Mouse (Mus musculus) midbrain, postnatal 0 days (tissue): Measurements from ENCODE around the gene Gm26661. TPM values are rescaled to one million over a fixed set of nuclear protein-coding genes. Genes with fewer than 3 reads are reported as not detected.

Experiments used
- ATAC-seq: fragments of 200-750 bp; cut with Nextera tagmentation; 2 replicates; pipeline ENCODE4 v1.8.0; 2017; ENCODE audit warnings: moderate number of reproducible peaks, mild to moderate bottlenecking, moderate TSS enrichment, moderate library complexity; ENCODE audit not compliant: low FRiP score
- DNase-seq: peaks from one replicate; pipeline ENCODE4 v3.0.0-alpha.2; 2015; ENCODE audit warnings: low spot score
- H3K27ac ChIP-seq: fragments of 300-500 bp; sonication (generic); 2 replicates; pipeline ENCODE4 v1.5.1; 2014; ENCODE audit warnings: low read depth, mild to moderate bottlenecking, low read length, mixed read lengths
- H3K27me3 ChIP-seq: fragments of 300-500 bp; sonication (generic); 2 replicates; pipeline ENCODE4 v1.6.1; 2014; ENCODE audit warnings: low read length, control low read depth, mixed read lengths; ENCODE audit not compliant: insufficient read depth
- H3K36me3 ChIP-seq: fragments of 300-500 bp; sonication (generic); 2 replicates; pipeline ENCODE4 v1.6.1; 2014; ENCODE audit warnings: low read length, control low read depth, mixed read lengths; ENCODE audit not compliant: insufficient read depth
- H3K4me1 ChIP-seq: fragments of 300-500 bp; sonication (generic); 2 replicates; pipeline ENCODE4 v1.6.1; 2014; ENCODE audit warnings: mild to moderate bottlenecking, control low read depth, antibody characterized with exemption, low read length, mixed read lengths; ENCODE audit not compliant: insufficient read depth
- H3K4me2 ChIP-seq: fragments of 300-500 bp; sonication (generic); 2 replicates; pipeline ENCODE4 v1.6.1; 2014; ENCODE audit warnings: low read depth, mild to moderate bottlenecking, low read length, mixed read lengths; ENCODE audit not compliant: poor library complexity, severe bottlenecking
- H3K4me3 ChIP-seq: fragments of 300-500 bp; sonication (generic); 2 replicates; pipeline ENCODE4 v1.5.1; 2014; ENCODE audit warnings: low read depth, mild to moderate bottlenecking, low read length, moderate library complexity
- H3K9ac ChIP-seq: fragments of 300-500 bp; sonication (generic); replicated peaks from 2 replicates; pipeline ENCODE4 v1.6.1; 2014; ENCODE audit warnings: mild to moderate bottlenecking, low read length, moderate library complexity, mixed read lengths; ENCODE audit not compliant: poor library complexity, severe bottlenecking
- H3K9me3 ChIP-seq: fragments of 300-500 bp; sonication (generic); 2 replicates; pipeline ENCODE4 v1.6.1; 2016; ENCODE audit warnings: low read length, control low read depth
- CTCF ChIP-seq: IDR thresholded peaks from 2 replicates; pipeline ENCODE4 v1.5.1; 2016; ENCODE audit warnings: antibody characterized with exemption, mild to moderate bottlenecking
- WGBS: fragments of 180-500 bp; shearing (Covaris S2); extraction: QIAGEN DNeasy Blood & Tissue Kit; methylation state at CpG from one replicate; pipeline ENCODE4 v1.1.7; 2014; 5-methylcytosine and 5-hydroxymethylcytosine counted together
- polyA plus RNA-seq: library from polyadenylated mRNA; unstranded; fragments of >200 nt; fragmentation: Nextera tagmentation; extraction: Ambion mirVana; gene quantifications from 2 replicates; pipeline ENCODE4 v1.2.1, GENCODE M21; 2015
- total RNA-seq: library from RNA; depleted of rRNA; stranded (reverse); fragments of >200 nt; gene quantifications from 2 replicates; pipeline ENCODE4 v1.2.3, GENCODE M21; 2014

Gene Gm26661
- total and polyA plus RNA-seq, 2 experiments from 2014 or later = not detected

GRCm38 (mm10) chr14:7803874-7804557 lies 12.6 kb downstream of the Gm26661 start:
- 72% methylated on average over 4 of the region's 4 CpGs for WGBS
- H3K4me2 ChIP-seq = no peak overlapping the region
- H3K9ac ChIP-seq = no peak overlapping the region
- no peaks in the 10 kb centered on the region for H3K9me3 ChIP-seq
- no peaks in the 10 kb centered on the region for H3K27me3 ChIP-seq
- no peak for TF ChIP-seq CTCF
- DNase-seq (peak; percentile 37), ATAC-seq (no peak)
- no peak overlapping the region for H3K27ac ChIP-seq
- no peaks in the 10 kb centered on the region for H3K4me1 ChIP-seq
- H3K4me3 ChIP-seq = no peak overlapping the region
- no peaks in the 10 kb centered on the region for H3K36me3 ChIP-seq

GRCm38 (mm10) chr14:7804558-7804905 lies 13.1 kb downstream of the Gm26661 start:
- Histone ChIP-seq H3K27ac (no peak overlapping the region), H3K27me3 (no peaks in the 10 kb centered on the region), H3K4me1 (no peaks in the 10 kb centered on the region), H3K4me2 (no peak overlapping the region), H3K9ac (no peak overlapping the region), H3K36me3 (no peaks in the 10 kb centered on the region), H3K9me3 (no peaks in the 10 kb centered on the region), H3K4me3 (no peak overlapping the region)
- ATAC-seq (no peak), DNase-seq (no peak)
- no peak for TF ChIP-seq CTCF
- WGBS = 94% methylated on average over 2 of the region's 2 CpGs

- Histone ChIP-seq H3K36me3 (no peaks in the 10 kb centered on the region), H3K27ac (no peak overlapping the region), H3K27me3 (no peaks in the 10 kb centered on the region), H3K9me3 (no peaks in the 10 kb centered on the region), H3K9ac (no peak overlapping the region), H3K4me3 (no peak overlapping the region), H3K4me1 (no peaks in the 10 kb centered on the region), H3K4me2 (no peak overlapping the region)
- WGBS = 75% methylated on average over 4 of the region's 4 CpGs
- no peak for ATAC-seq
- no peak for DNase-seq
- TF ChIP-seq CTCF = no peak
These were observed 16.3 kb downstream of the Gm26661 start for GRCm38 (mm10) chr14:7807711-7808110.

- Histone ChIP-seq H3K27me3 (no peaks in the 10 kb centered on the region), H3K4me3 (no peak overlapping the region), H3K9me3 (no peaks in the 10 kb centered on the region), H3K4me2 (no peak overlapping the region), H3K36me3 (no peaks in the 10 kb centered on the region), H3K4me1 (no peaks in the 10 kb centered on the region), H3K9ac (no peak overlapping the region), H3K27ac (no peak overlapping the region)
- DNase-seq (no peak), ATAC-seq (no peak)
- WGBS = 75% methylated on average over 11 of the region's 11 CpGs
- no peak for TF ChIP-seq CTCF
These were observed 17.2 kb downstream of the Gm26661 start for GRCm38 (mm10) chr14:7808501-7808981.

GRCm38 (mm10) chr14:7809043-7809955 lies 17.9 kb downstream of the Gm26661 start:
- Histone ChIP-seq H3K9me3 (no peaks in the 10 kb centered on the region), H3K4me1 (no peaks in the 10 kb centered on the region), H3K27me3 (no peaks in the 10 kb centered on the region), H3K4me2 (no peak overlapping the region), H3K4me3 (no peak overlapping the region), H3K9ac (no peak overlapping the region), H3K36me3 (no peaks in the 10 kb centered on the region), H3K27ac (no peak overlapping the region)
- no peak for DNase-seq
- ATAC-seq = no peak
- TF ChIP-seq CTCF = no peak
- 80% methylated on average over 12 of the region's 12 CpGs for WGBS
